Mouse (Mus musculus): ENCODE measurements around the gene Fndc1.

Fndc1 gene

GRCm38 (mm10) chr17:7820176-7820575 lies 6.9 kb downstream of the Fndc1 start:
- no peak for DNase-seq (ENCODE audit: low spot score)

GRCm38 (mm10) chr17:7816602-7817001 lies 10.5 kb downstream of the Fndc1 start:
- no peak for DNase-seq (ENCODE audit: low spot score)

DNA sequence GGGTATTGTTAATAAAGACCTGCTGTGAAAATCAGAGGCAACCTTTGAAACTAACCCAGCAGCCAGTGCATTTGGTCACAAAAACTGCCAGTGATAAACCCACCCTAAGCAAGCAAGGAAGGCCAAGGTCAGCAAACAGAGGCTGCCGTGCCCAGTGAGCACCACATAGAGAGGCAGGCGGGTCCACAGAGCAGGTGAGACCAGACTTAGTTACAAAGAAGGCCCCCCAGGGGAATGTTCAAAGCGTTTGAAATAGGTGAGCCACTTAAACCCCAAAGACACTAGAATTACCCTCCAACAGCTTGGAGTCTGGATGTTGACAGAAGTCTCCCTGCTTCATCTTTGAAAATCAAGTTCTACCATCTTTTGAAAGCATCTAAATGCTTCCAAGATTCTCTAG lies 12.7 kb downstream of the Fndc1 start:
- no peak for DNase-seq (ENCODE audit: low spot score)

DNA sequence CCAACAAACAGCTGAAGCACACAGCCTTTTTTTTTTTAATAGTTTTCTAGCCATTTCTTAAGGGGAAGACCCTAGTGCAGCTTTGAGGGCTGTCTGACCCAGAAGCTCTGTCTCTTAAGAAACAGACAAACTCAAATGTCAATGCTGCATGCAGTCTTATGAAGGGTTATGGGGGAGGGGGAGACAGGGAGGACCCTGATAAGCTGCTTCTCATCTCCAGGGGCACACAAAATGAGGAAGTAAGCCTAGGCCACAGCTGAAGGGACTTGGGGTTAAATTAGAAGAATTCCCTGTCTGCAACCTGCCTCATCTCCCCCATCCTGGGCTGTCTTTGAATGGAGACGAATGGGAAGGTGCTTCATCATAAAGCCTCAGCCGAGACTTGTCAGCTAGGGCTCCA lies 19.1 kb downstream of the Fndc1 start:
- DNase-seq (ENCODE audit: low spot score), result no peak

GRCm38 (mm10) chr17:7805105-7805504 lies 22.0 kb downstream of the Fndc1 start:
- DNase-seq (ENCODE audit: low spot score), result no peak

- DNase-seq (ENCODE audit: low spot score), result no peak
Observed at GRCm38 (mm10) chr17:7802483-7802882, 24.6 kb downstream of the Fndc1 start.

DNA sequence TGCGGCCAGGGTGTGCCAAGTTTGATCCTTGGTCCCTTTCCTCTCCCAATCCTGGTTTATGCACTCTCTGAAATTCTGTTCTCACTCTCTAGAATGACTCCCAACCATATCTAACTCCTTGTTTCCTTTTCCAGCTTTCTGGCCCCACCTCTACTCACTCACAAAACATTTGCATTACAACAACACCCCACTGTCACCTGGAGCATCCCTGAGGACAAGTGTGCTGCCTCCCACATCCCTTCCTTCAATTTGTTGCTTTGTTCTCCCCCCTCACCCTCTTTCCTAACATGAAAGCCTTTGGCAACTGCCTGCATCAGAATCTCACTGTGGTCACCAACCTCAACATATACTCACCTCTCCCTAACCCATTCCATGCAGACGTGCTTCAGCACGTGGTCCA lies 27.2 kb downstream of the Fndc1 start:
- DNase-seq (ENCODE audit: low spot score), result no peak

- no peak for DNase-seq (ENCODE audit: low spot score)
Observed at GRCm38 (mm10) chr17:7795584-7795983, 31.5 kb downstream of the Fndc1 start.

- DNase-seq (ENCODE audit: low spot score), result no peak
Observed at GRCm38 (mm10) chr17:7795168-7795567, 31.9 kb downstream of the Fndc1 start.

GRCm38 (mm10) chr17:7794093-7794492 lies 33.0 kb downstream of the Fndc1 start:
- no peak for DNase-seq (ENCODE audit: low spot score)

GRCm38 (mm10) chr17:7790512-7790911 lies 36.6 kb downstream of the Fndc1 start:
- no peak for DNase-seq (ENCODE audit: low spot score)

DNA sequence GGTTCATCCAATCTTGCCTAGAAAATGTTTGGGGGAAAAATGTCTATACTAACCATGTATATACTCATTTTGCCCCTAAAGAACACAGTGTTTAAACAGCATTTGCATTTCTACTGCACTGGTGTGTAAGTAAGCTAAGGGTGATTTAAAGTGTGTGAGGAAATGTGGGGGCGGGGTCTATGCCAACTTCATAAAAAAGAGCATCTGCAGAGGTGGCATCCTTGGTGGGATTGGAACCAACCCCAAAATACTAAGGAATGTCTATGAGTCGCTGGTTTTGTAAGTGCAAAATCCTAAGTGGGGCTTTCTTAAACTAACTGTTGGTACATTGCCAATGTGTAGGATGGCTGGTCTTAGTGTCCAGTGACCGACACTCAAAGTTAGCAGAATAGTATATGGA lies 53.0 kb downstream of the Fndc1 start:
- DNase-seq (ENCODE audit: low spot score), result no peak

GRCm38 (mm10) chr17:7759786-7760185 lies 67.3 kb downstream of the Fndc1 start:
- no peak for DNase-seq (ENCODE audit: low spot score)

- DNase-seq (ENCODE audit: low spot score), result peak; percentile 16
Observed at GRCm38 (mm10) chr17:7755001-7755400, 72.1 kb downstream of the Fndc1 start.

GRCm38 (mm10) chr17:7753383-7753782 lies 73.7 kb downstream of the Fndc1 start:
- no peak for DNase-seq (ENCODE audit: low spot score)

DNA sequence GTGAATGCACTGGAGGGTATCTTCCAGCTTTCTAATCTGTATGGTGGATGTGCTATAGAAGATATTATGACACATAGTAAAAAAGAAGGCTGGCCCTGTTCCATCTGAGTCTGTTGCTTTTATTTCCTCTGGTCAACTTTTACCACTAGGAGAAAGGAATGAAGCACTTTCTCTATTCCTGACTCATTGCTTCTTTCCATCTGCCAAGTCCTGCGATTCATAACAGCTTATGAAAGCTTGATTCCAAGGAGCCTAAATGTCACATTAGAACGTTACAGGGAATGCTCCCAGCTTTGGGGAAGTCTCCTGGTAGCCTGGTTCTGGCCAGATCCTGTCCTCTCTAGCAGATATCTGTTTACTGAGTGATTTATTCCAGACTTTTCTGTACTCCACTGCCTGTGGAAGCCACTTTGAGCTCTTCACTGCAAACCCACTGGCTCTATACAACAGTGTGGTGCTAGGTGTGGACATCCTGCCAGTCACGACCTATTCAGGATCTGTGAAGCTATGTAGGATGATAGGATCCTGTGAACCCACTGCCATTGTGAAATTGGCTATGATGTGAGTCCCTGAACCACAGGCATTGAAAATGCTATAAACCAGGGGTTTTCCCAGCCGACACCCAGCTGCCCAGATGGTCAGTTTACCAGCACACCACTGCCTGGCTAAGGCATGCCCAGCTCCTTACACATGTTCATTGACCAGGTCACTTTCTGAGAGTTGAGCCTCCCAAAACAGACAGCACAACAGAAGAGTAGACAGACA lies 77.9 kb downstream of the Fndc1 start:
- no peak for DNase-seq (ENCODE audit: low spot score)

DNA sequence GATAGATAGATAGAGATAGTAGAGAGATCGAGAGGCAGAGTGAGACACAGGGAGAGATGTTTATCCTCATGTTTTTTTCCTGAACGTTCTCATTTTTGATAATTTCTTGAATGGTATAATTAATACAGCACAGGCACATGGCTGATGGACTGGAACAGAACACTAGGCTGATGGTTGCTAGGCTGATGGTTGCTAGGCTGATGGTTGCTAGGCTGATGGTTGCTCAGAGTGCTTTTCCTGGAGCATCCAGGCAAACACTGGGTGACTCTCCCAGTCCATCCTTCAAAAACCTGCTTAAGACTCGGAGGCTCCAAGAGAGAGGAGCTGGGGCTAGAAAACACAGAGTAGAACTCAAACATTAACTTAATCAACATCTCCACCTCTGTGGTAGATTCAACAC lies 80.3 kb downstream of the Fndc1 start:
- no peak for DNase-seq (ENCODE audit: low spot score)

- no peak for DNase-seq (ENCODE audit: low spot score)
Observed at GRCm38 (mm10) chr17:7744976-7745375, 82.1 kb downstream of the Fndc1 start.

DNA sequence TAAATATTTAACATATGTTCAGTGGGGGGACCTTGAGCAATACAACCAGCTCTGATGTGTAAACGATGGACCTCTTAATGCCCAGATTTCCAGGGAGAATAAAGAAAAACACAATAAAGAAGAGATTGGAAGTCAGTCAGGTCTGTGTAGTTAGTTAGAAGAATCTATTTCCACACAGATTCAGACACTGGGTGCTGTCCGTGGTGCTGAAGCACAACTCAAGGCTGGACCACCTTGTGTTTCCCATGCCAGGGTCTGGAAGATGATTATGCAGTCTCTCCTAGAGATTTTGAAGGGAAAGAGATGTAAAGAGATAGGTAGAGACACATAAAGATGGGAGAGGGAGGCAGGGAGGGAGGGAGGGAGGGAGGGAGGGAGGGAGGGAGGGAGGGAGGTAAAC lies 86.1 kb downstream of the Fndc1 start:
- no peak for DNase-seq (ENCODE audit: low spot score)

- no peak for DNase-seq (ENCODE audit: low spot score)
Observed at GRCm38 (mm10) chr17:7722991-7723390, 104.1 kb downstream of the Fndc1 start.

GRCm38 (mm10) chr17:7718886-7719285 lies 108.2 kb downstream of the Fndc1 start:
- DNase-seq (ENCODE audit: low spot score), result peak; percentile 12

DNA sequence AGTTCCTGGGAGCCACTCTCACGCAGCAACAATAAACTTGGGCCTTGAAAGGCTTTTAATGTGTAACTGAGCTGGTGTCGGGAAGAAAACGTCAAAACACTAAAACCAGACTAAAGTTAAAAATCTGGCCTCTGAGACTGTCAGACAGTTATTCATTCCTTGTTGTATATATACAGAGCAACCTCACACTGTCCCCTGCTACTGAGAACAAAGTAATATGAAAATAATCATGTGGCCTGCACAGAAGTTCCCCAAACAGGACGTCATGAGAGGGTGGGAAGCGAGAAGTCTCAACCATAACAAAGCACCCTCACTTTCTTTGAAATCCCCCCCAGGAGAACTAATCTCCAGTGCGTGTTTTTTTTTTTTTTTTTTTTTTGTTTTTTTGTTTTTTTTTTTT lies 109.2 kb downstream of the Fndc1 start:
- no peak for DNase-seq (ENCODE audit: low spot score)

- peak; percentile 7 for DNase-seq (ENCODE audit: low spot score)
Observed at GRCm38 (mm10) chr17:7713020-7713419, 114.1 kb downstream of the Fndc1 start.

- peak; percentile 12 for DNase-seq (ENCODE audit: low spot score)
Observed at GRCm38 (mm10) chr17:7707073-7707472, 120.0 kb downstream of the Fndc1 start.

Measured in lung, postnatal 25 days (tissue).